Mouse (Mus musculus): Measurements from ENCODE around the gene Hmgcll1.

DNA sequence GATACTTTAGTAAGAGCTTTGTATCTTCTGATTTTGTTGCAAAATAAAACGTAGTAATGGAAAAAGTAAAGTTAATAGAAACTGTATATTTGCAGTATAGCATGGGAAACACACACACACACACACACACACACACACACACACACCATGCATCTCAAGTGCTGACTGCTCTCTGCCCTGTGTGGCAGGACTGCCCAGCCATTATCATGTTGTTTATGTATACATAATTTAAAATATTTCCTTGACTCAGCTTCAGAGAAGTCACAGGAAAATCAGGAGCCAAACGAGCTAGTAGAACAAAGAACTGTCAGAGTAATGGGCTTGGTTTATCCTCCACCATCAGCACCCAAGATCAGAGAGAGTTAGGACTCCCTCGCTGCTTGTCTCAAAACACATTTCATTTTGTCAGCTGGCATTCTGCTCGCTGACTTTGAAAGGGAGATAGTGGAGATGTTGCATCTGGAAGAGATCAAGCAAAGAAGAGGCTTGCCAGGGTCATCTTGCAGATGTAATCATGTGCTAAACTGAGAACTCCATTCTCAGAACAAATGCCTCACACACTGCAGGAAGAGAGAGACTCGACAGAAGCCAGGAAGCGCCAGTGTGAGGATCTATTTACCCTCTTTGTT lies 7.2 kb upstream of the Hmgcll1 start:
- no peak for TF ChIP-seq POLR2A (IDR thresholded peaks at IDR 0.05; ENCODE audit: low read depth, low read length)
- no peak for TF ChIP-seq CTCF (conservative IDR thresholded peaks at IDR 0.05; ENCODE audit: insufficient read depth, insufficient read length, low read depth, low read length)
